Mouse (Mus musculus) E14TG2a.4 (cell line): ENCODE results near the gene Myod1.
A peak's percentile ranks its signal among the peaks of the same experiment; 100 is the strongest.

ENCODE experiments used
- H3K27me3 ChIP-seq: 2 replicates; pipeline ENCODE4 v1.6.1; 2014; ENCODE audit warnings: low read length, control low read depth; ENCODE audit not compliant: insufficient read depth
- H3K36me3 ChIP-seq: 2 replicates; pipeline ENCODE4 v1.6.1; 2014; ENCODE audit warnings: low read length, control low read depth; ENCODE audit not compliant: insufficient read depth
- H3K4me1 ChIP-seq: replicated peaks from 2 replicates; pipeline ENCODE4 v1.6.1; 2014; ENCODE audit warnings: low read depth, low read length, control low read depth
- H3K4me3 ChIP-seq: replicated peaks from 2 replicates; pipeline ENCODE4 v1.5.1; 2014; ENCODE audit warnings: mild to moderate bottlenecking, low read length
- H3K9me3 ChIP-seq: 2 replicates; pipeline ENCODE4 v1.6.1; 2014; ENCODE audit warnings: low read length, control low read depth
- CTCF ChIP-seq: conservative IDR thresholded peaks from 2 replicates; pipeline ENCODE4 v1.5.1; 2014; ENCODE audit warnings: low read length
- NANOG ChIP-seq: IDR thresholded peaks from 2 replicates; pipeline ENCODE4 v1.6.1; 2014; ENCODE audit warnings: borderline replicate concordance, low read length, mixed read lengths
- POU5F1 ChIP-seq: IDR thresholded peaks from 2 replicates; pipeline ENCODE4 v1.6.1; 2014; ENCODE audit warnings: low read length, borderline replicate concordance

Myod1 gene

GRCm38 (mm10) chr7:46376172-46377007 is at the start of gene Myod1:
Gene Myod1 (plus strand): TSS chr7:46376474.
- TF ChIP-seq POU5F1 (no peak), CTCF (no peak), NANOG (no peak)
- H3K36me3 ChIP-seq, result no peaks in the 10 kb centered on the region
- peaks cover 67% of the 10 kb centered on the region for H3K27me3 ChIP-seq
- peak within 1 kb of the TSS; percentile 70 for H3K4me3 ChIP-seq
- H3K9me3 ChIP-seq, result no peaks in the 10 kb centered on the region
- H3K4me1 ChIP-seq, result peaks cover 23% of the 10 kb centered on the region

- Histone ChIP-seq H3K36me3 (no peaks in the 10 kb centered on the region), H3K27me3 (no peaks in the 10 kb centered on the region), H3K4me1 (no peaks in the 10 kb centered on the region), H3K4me3 (no peak overlapping the region), H3K9me3 (0 out of 2 replicates have a peak, but pooled peaks cover 3% of the 10 kb centered on the region)
- TF ChIP-seq POU5F1 (no peak), NANOG (no peak), CTCF (no peak)
Measured at GRCm38 (mm10) chr7:46327896-46328295, 48.4 kb upstream of the Myod1 start.

GRCm38 (mm10) chr7:46337397-46337796 is 38.9 kb upstream of the Myod1 start:
- Histone ChIP-seq H3K36me3 (no peaks in the 10 kb centered on the region), H3K27me3 (no peaks in the 10 kb centered on the region; the same call in 1 of the 2 replicates), H3K4me1 (no peaks in the 10 kb centered on the region), H3K9me3 (no peaks in the 10 kb centered on the region), H3K4me3 (no peak overlapping the region)
- no peak for TF ChIP-seq POU5F1
- no peak for TF ChIP-seq CTCF
- TF ChIP-seq NANOG, result no peak

GRCm38 (mm10) chr7:46339818-46340217 is 36.5 kb upstream of the Myod1 start:
- Histone ChIP-seq H3K4me1 (no peaks in the 10 kb centered on the region), H3K36me3 (no peaks in the 10 kb centered on the region), H3K27me3 (no peaks in the 10 kb centered on the region; the same call in 1 of the 2 replicates), H3K4me3 (no peak overlapping the region), H3K9me3 (no peaks in the 10 kb centered on the region)
- no peak for TF ChIP-seq POU5F1
- TF ChIP-seq NANOG, result no peak
- no peak for TF ChIP-seq CTCF

GRCm38 (mm10) chr7:46340295-46340694 is 36.0 kb upstream of the Myod1 start:
- H3K9me3 ChIP-seq, result no peaks in the 10 kb centered on the region

GRCm38 (mm10) chr7:46341471-46341870 is 34.8 kb upstream of the Myod1 start:
- H3K27me3 ChIP-seq, result no peaks in the 10 kb centered on the region; the same call in 1 of the 2 replicates

More at GRCm38 (mm10) chr7:46340295-46340694, 36.0 kb upstream of the Myod1 start:
- no peaks in the 10 kb centered on the region for H3K36me3 ChIP-seq
- H3K4me1 ChIP-seq, result no peaks in the 10 kb centered on the region
- no peaks in the 10 kb centered on the region; the same call in 1 of the 2 replicates for H3K27me3 ChIP-seq
- H3K4me3 ChIP-seq, result no peak overlapping the region
- TF ChIP-seq NANOG, result no peak
- TF ChIP-seq CTCF, result no peak
- no peak for TF ChIP-seq POU5F1

GRCm38 (mm10) chr7:46347692-46348091 is 28.6 kb upstream of the Myod1 start:
- H3K27me3 ChIP-seq, result peaks cover 47% of the 10 kb centered on the region
- H3K4me3 ChIP-seq, result no peak overlapping the region
- H3K36me3 ChIP-seq, result no peaks in the 10 kb centered on the region
- TF ChIP-seq POU5F1 (no peak), NANOG (no peak), CTCF (no peak)
- H3K4me1 ChIP-seq, result no peaks in the 10 kb centered on the region; the same call in 1 of the 2 replicates
- H3K9me3 ChIP-seq, result no peaks in the 10 kb centered on the region

More at GRCm38 (mm10) chr7:46341471-46341870, 34.8 kb upstream of the Myod1 start:
- Histone ChIP-seq H3K4me1 (no peaks in the 10 kb centered on the region), H3K4me3 (no peak overlapping the region), H3K36me3 (no peaks in the 10 kb centered on the region), H3K9me3 (no peaks in the 10 kb centered on the region)
- TF ChIP-seq NANOG (no peak), POU5F1 (no peak), CTCF (no peak)

- Histone ChIP-seq H3K27me3 (peaks cover 47% of the 10 kb centered on the region), H3K4me3 (peak overlapping the region; percentile 76), H3K4me1 (no peaks in the 10 kb centered on the region; the same call in 1 of the 2 replicates), H3K9me3 (no peaks in the 10 kb centered on the region), H3K36me3 (no peaks in the 10 kb centered on the region)
- no peak for TF ChIP-seq CTCF
- no peak for TF ChIP-seq POU5F1
- no peak for TF ChIP-seq NANOG
Measured at GRCm38 (mm10) chr7:46348813-46349212, 27.5 kb upstream of the Myod1 start.

- Histone ChIP-seq H3K36me3 (no peaks in the 10 kb centered on the region), H3K27me3 (peaks cover 47% of the 10 kb centered on the region), H3K4me3 (no peak overlapping the region), H3K9me3 (no peaks in the 10 kb centered on the region), H3K4me1 (no peaks in the 10 kb centered on the region; the same call in 1 of the 2 replicates)
- no peak for TF ChIP-seq POU5F1
- no peak for TF ChIP-seq NANOG
- no peak for TF ChIP-seq CTCF
Measured at GRCm38 (mm10) chr7:46350119-46350702, 26.1 kb upstream of the Myod1 start.
